Mouse (Mus musculus): ENCODE measurements around the gene Efcc1. TPM values are rescaled to one million over a fixed set of nuclear protein-coding genes. Genes with fewer than 3 reads are reported as not detected.

Gene Efcc1
- polyA plus RNA-seq, 1 experiment from 2014 or later: 6.2 TPM

- no peak overlapping the region for H3K4me2 ChIP-seq
- no peaks in the 10 kb centered on the region for H3K27me3 ChIP-seq (replicated peaks)
- H3K4me1 ChIP-seq: no peaks in the 10 kb centered on the region
- no peaks in the 10 kb centered on the region for H3K9me3 ChIP-seq (replicated peaks)
- no peak overlapping the region for H3K4me3 ChIP-seq (replicated peaks)
- no peak overlapping the region for H3K9ac ChIP-seq (replicated peaks)
- 36% methylated on average over 1 of the region's 1 CpGs for WGBS
- H3K27ac ChIP-seq (replicated peaks): no peak overlapping the region
- no peaks in the 10 kb centered on the region; the same call in 1 of the 2 replicates for H3K36me3 ChIP-seq
- no peak for ATAC-seq (ENCODE audit: low FRiP score)
These were observed 14.6 kb downstream of the Efcc1 start for GRCm38 (mm10) chr6:87745301-87745700.

- H3K4me3 ChIP-seq (replicated peaks): no peak overlapping the region
- H3K27me3 ChIP-seq (replicated peaks): no peaks in the 10 kb centered on the region
- H3K9ac ChIP-seq (replicated peaks): no peak overlapping the region
- 61% methylated on average over 3 of the region's 3 CpGs for WGBS
- no peak overlapping the region for H3K27ac ChIP-seq (replicated peaks)
- ATAC-seq (ENCODE audit: low FRiP score): no peak
- H3K4me1 ChIP-seq: no peaks in the 10 kb centered on the region
- H3K9me3 ChIP-seq (replicated peaks): no peaks in the 10 kb centered on the region
- H3K36me3 ChIP-seq: no peaks in the 10 kb centered on the region; the same call in 1 of the 2 replicates
- H3K4me2 ChIP-seq: no peak overlapping the region
These were observed 15.4 kb downstream of the Efcc1 start for GRCm38 (mm10) chr6:87746059-87746458.

- no peaks in the 10 kb centered on the region for H3K9me3 ChIP-seq (replicated peaks)
- H3K9ac ChIP-seq (replicated peaks): no peak overlapping the region
- H3K27ac ChIP-seq (replicated peaks): no peak overlapping the region
- H3K27me3 ChIP-seq (replicated peaks): no peaks in the 10 kb centered on the region
- no peak overlapping the region for H3K4me2 ChIP-seq
- H3K4me1 ChIP-seq: no peaks in the 10 kb centered on the region
- 84% methylated on average over 2 of the region's 2 CpGs for WGBS
- H3K36me3 ChIP-seq: no peaks in the 10 kb centered on the region; the same call in 1 of the 2 replicates
- no peak for ATAC-seq (ENCODE audit: low FRiP score)
- no peak overlapping the region for H3K4me3 ChIP-seq (replicated peaks)
These were observed 16.2 kb downstream of the Efcc1 start for GRCm38 (mm10) chr6:87746849-87747248.

- Histone ChIP-seq H3K9me3 (replicated peaks) (no peaks in the 10 kb centered on the region), H3K27me3 (replicated peaks) (no peaks in the 10 kb centered on the region), H3K9ac (replicated peaks) (no peak overlapping the region), H3K4me1 (no peaks in the 10 kb centered on the region), H3K4me2 (no peak overlapping the region), H3K36me3 (no peaks in the 10 kb centered on the region; the same call in 1 of the 2 replicates), H3K4me3 (replicated peaks) (no peak overlapping the region), H3K27ac (replicated peaks) (no peak overlapping the region)
- WGBS: 87% methylated on average over 2 of the region's 2 CpGs
- no peak for ATAC-seq (ENCODE audit: low FRiP score)
These were observed 17.4 kb downstream of the Efcc1 start for GRCm38 (mm10) chr6:87748078-87748477.

- Histone ChIP-seq H3K4me2 (no peak overlapping the region), H3K27me3 (replicated peaks) (no peaks in the 10 kb centered on the region), H3K4me1 (no peaks in the 10 kb centered on the region), H3K36me3 (no peaks in the 10 kb centered on the region; the same call in 1 of the 2 replicates), H3K9me3 (replicated peaks) (no peaks in the 10 kb centered on the region), H3K27ac (replicated peaks) (no peak overlapping the region), H3K9ac (replicated peaks) (no peak overlapping the region), H3K4me3 (replicated peaks) (no peak overlapping the region)
- ATAC-seq (ENCODE audit: low FRiP score): no peak
- WGBS: 91% methylated on average over 6 of the region's 6 CpGs
These were observed 17.9 kb downstream of the Efcc1 start for GRCm38 (mm10) chr6:87748531-87748930.

- ATAC-seq (ENCODE audit: low FRiP score): no peak
These were observed 19.7 kb downstream of the Efcc1 start for GRCm38 (mm10) chr6:87750184-87750910.

GRCm38 (mm10) chr6:87751574-87751973, 20.9 kb downstream of the Efcc1 start:
- WGBS: 87% methylated on average over 6 of the region's 6 CpGs
- ATAC-seq (ENCODE audit: low FRiP score): no peak
- H3K36me3 ChIP-seq: peaks cover 10% of the 10 kb centered on the region
- H3K9me3 ChIP-seq (replicated peaks): no peaks in the 10 kb centered on the region
- no peaks in the 10 kb centered on the region for H3K4me1 ChIP-seq
- no peaks in the 10 kb centered on the region for H3K27me3 ChIP-seq (replicated peaks)
- H3K27ac ChIP-seq (replicated peaks): no peak overlapping the region
- no peak overlapping the region for H3K9ac ChIP-seq (replicated peaks)
- no peak overlapping the region for H3K4me2 ChIP-seq
- H3K4me3 ChIP-seq (replicated peaks): no peak overlapping the region

More at GRCm38 (mm10) chr6:87750184-87750910, 19.7 kb downstream of the Efcc1 start:
- no peak overlapping the region for H3K27ac ChIP-seq (replicated peaks)
- H3K27me3 ChIP-seq (replicated peaks): no peaks in the 10 kb centered on the region
- no peaks in the 10 kb centered on the region for H3K4me1 ChIP-seq
- H3K4me3 ChIP-seq (replicated peaks): no peak overlapping the region
- no peak overlapping the region for H3K9ac ChIP-seq (replicated peaks)
- WGBS: 94% methylated on average over 8 of the region's 8 CpGs
- peaks cover 8% of the 10 kb centered on the region for H3K36me3 ChIP-seq
- no peak overlapping the region for H3K4me2 ChIP-seq
- H3K9me3 ChIP-seq (replicated peaks): no peaks in the 10 kb centered on the region

GRCm38 (mm10) chr6:87755196-87755595, 24.5 kb downstream of the Efcc1 start:
- Histone ChIP-seq H3K36me3 (peaks cover 10% of the 10 kb centered on the region), H3K9me3 (replicated peaks) (no peaks in the 10 kb centered on the region), H3K9ac (replicated peaks) (no peak overlapping the region), H3K4me2 (no peak overlapping the region), H3K27ac (replicated peaks) (no peak overlapping the region), H3K4me3 (replicated peaks) (no peak overlapping the region), H3K27me3 (replicated peaks) (no peaks in the 10 kb centered on the region), H3K4me1 (no peaks in the 10 kb centered on the region)
- ATAC-seq (ENCODE audit: low FRiP score): no peak
- WGBS: 95% methylated on average over 4 of the region's 4 CpGs

GRCm38 (mm10) chr6:87756896-87757295, 26.2 kb downstream of the Efcc1 start:
- WGBS: 94% methylated on average over 8 of the region's 8 CpGs
- ATAC-seq (ENCODE audit: low FRiP score): no peak

GRCm38 (mm10) chr6:87759404-87759803, 28.7 kb downstream of the Efcc1 start:
- Histone ChIP-seq H3K4me1 (no peaks in the 10 kb centered on the region), H3K4me3 (replicated peaks) (no peak overlapping the region), H3K27ac (replicated peaks) (no peak overlapping the region), H3K4me2 (no peak overlapping the region), H3K27me3 (replicated peaks) (no peaks in the 10 kb centered on the region), H3K9ac (replicated peaks) (no peak overlapping the region), H3K36me3 (peaks cover 10% of the 10 kb centered on the region; the same call in 1 of the 2 replicates), H3K9me3 (replicated peaks) (no peaks in the 10 kb centered on the region)
- 74% methylated on average over 3 of the region's 3 CpGs for WGBS
- no peak for ATAC-seq (ENCODE audit: low FRiP score)

More at GRCm38 (mm10) chr6:87756896-87757295, 26.2 kb downstream of the Efcc1 start:
- H3K27me3 ChIP-seq (replicated peaks): no peaks in the 10 kb centered on the region
- H3K9ac ChIP-seq (replicated peaks): no peak overlapping the region
- H3K36me3 ChIP-seq: peaks cover 10% of the 10 kb centered on the region; the same call in 1 of the 2 replicates
- H3K9me3 ChIP-seq (replicated peaks): no peaks in the 10 kb centered on the region
- H3K27ac ChIP-seq (replicated peaks): no peak overlapping the region
- H3K4me1 ChIP-seq: no peaks in the 10 kb centered on the region
- H3K4me3 ChIP-seq (replicated peaks): no peak overlapping the region
- H3K4me2 ChIP-seq: no peak overlapping the region

- H3K9ac ChIP-seq (replicated peaks): no peak overlapping the region
- 69% methylated on average over 3 of the region's 3 CpGs for WGBS
- H3K9me3 ChIP-seq (replicated peaks): no peaks in the 10 kb centered on the region
- H3K4me3 ChIP-seq (replicated peaks): no peak overlapping the region
- no peaks in the 10 kb centered on the region for H3K27me3 ChIP-seq (replicated peaks)
- H3K4me2 ChIP-seq: no peak overlapping the region
- no peak overlapping the region for H3K27ac ChIP-seq (replicated peaks)
- H3K4me1 ChIP-seq: no peaks in the 10 kb centered on the region
- ATAC-seq (ENCODE audit: low FRiP score): no peak
- H3K36me3 ChIP-seq: peaks cover 7% of the 10 kb centered on the region; the same call in 1 of the 2 replicates
These were observed 29.2 kb downstream of the Efcc1 start for GRCm38 (mm10) chr6:87759850-87760249.

- Histone ChIP-seq H3K9me3 (replicated peaks) (no peaks in the 10 kb centered on the region), H3K27me3 (replicated peaks) (no peaks in the 10 kb centered on the region), H3K9ac (replicated peaks) (no peak overlapping the region), H3K4me3 (replicated peaks) (no peak overlapping the region), H3K4me1 (no peaks in the 10 kb centered on the region), H3K27ac (replicated peaks) (no peak overlapping the region), H3K36me3 (no peaks in the 10 kb centered on the region), H3K4me2 (no peak overlapping the region)
- no peak for ATAC-seq (ENCODE audit: low FRiP score)
- WGBS: 92% methylated on average over 5 of the region's 5 CpGs
These were observed 31.5 kb downstream of the Efcc1 start for GRCm38 (mm10) chr6:87762161-87762560.

Data from neural tube, embryonic 15.5 days (tissue).